Mouse (Mus musculus) midbrain, embryonic 16.5 days (tissue): ENCODE data around the gene 1700017B05Rik. TPM values are rescaled to one million over a fixed set of nuclear protein-coding genes. Genes with fewer than 3 reads are reported as not detected.
A peak's percentile ranks its signal among the peaks of the same experiment; 100 is the strongest.
"Not testable (repeated sequence)": the region's sequence is repeated elsewhere in the genome, so short reads cannot be mapped to it uniquely, and the experiment has no call there.

Experiments
- ATAC-seq: fragments of 200-750 bp; cut with Nextera tagmentation; 2 replicates; pipeline ENCODE4 v1.8.0; 2017; ENCODE audit warnings: moderate TSS enrichment
- H3K27ac ChIP-seq: fragments of 300-500 bp; sonication (generic); 2 replicates; pipeline ENCODE4 v1.5.1; 2014; ENCODE audit warnings: mild to moderate bottlenecking, low read length, mixed read lengths
- H3K27me3 ChIP-seq: fragments of 300-500 bp; sonication (generic); 2 replicates; pipeline ENCODE4 v1.6.1; 2014; ENCODE audit warnings: low read depth, low read length, mixed read lengths; ENCODE audit not compliant: control insufficient read depth, insufficient read depth
- H3K36me3 ChIP-seq: fragments of 300-500 bp; sonication (generic); 2 replicates; pipeline ENCODE4 v1.6.1; 2014; ENCODE audit warnings: mild to moderate bottlenecking, low read length, moderate library complexity, mixed read lengths; ENCODE audit not compliant: control insufficient read depth, insufficient read depth
- H3K4me1 ChIP-seq: fragments of 300-500 bp; sonication (generic); 2 replicates; pipeline ENCODE4 v1.6.1; 2014; ENCODE audit warnings: mild to moderate bottlenecking, low read length, mixed read lengths; ENCODE audit not compliant: control insufficient read depth, insufficient read depth
- H3K4me2 ChIP-seq: fragments of 300-500 bp; sonication (generic); 2 replicates; pipeline ENCODE4 v1.6.1; 2014; ENCODE audit warnings: mild to moderate bottlenecking, low read length, mixed read lengths
- H3K4me3 ChIP-seq: fragments of 300-500 bp; sonication (generic); 2 replicates; pipeline ENCODE4 v1.5.1; 2014; ENCODE audit warnings: low read depth, mild to moderate bottlenecking, low read length, moderate library complexity, mixed read lengths
- H3K9ac ChIP-seq: fragments of 300-500 bp; sonication (generic); 2 replicates; pipeline ENCODE4 v1.6.1; 2014; ENCODE audit warnings: low read depth, low read length, mixed read lengths
- H3K9me3 ChIP-seq: fragments of 300-500 bp; sonication (generic); replicated peaks from 2 replicates; pipeline ENCODE4 v1.6.1; 2014; ENCODE audit warnings: mild to moderate bottlenecking, low read length, mixed read lengths; ENCODE audit not compliant: control insufficient read depth, poor library complexity, severe bottlenecking
- WGBS: fragments of 180-500 bp; shearing (Covaris S2); extraction: QIAGEN DNeasy Blood & Tissue Kit; methylation state at CpG from one replicate; pipeline ENCODE4 v1.1.7; 2014; 5-methylcytosine and 5-hydroxymethylcytosine counted together
- polyA plus RNA-seq: library from polyadenylated mRNA; unstranded; fragments of >200 nt; fragmentation: Nextera tagmentation; extraction: Ambion mirVana; gene quantifications from 2 replicates; pipeline ENCODE4 v1.2.1, GENCODE M21; 2015

The 1700017B05Rik gene
- 3.0 and 4.2 TPM in 2 replicates for polyA plus RNA-seq

GRCm38 (mm10) chr9:57261913-57262794 is at the start of gene 1700017B05Rik:
1700017B05Rik (minus strand) TSS chr9:57262612.
- Histone ChIP-seq H3K9ac (peak within 1 kb of the TSS; percentile 77), H3K27ac (no peak within 1 kb of the TSS; the same call in 1 of the 2 replicates), H3K36me3 (no peaks in the 10 kb centered on the region), H3K4me2 (peak within 1 kb of the TSS; percentile 97), H3K9me3 (no peaks in the 10 kb centered on the region), H3K4me1 (peaks cover 10% of the 10 kb centered on the region; the same call in 1 of the 2 replicates), H3K27me3 (no peaks in the 10 kb centered on the region; the same call in 1 of the 2 replicates), H3K4me3 (peak within 1 kb of the TSS; percentile 60)
- under 1% methylated on average over 68 of the region's 87 CpGs for WGBS
- ATAC-seq, result peak; percentile 67

- 93% methylated on average over 2 of the region's 2 CpGs for WGBS
- H3K36me3 ChIP-seq, result no peaks in the 10 kb centered on the region
- no peaks in the 10 kb centered on the region for H3K9me3 ChIP-seq
- ATAC-seq, result no peak
- no peak overlapping the region for H3K4me3 ChIP-seq
- no peak overlapping the region for H3K9ac ChIP-seq
- no peaks in the 10 kb centered on the region for H3K27me3 ChIP-seq
- no peaks in the 10 kb centered on the region for H3K4me1 ChIP-seq
- no peak overlapping the region for H3K27ac ChIP-seq
- no peak overlapping the region for H3K4me2 ChIP-seq
These were observed 48.5 kb upstream of the 1700017B05Rik start for GRCm38 (mm10) chr9:57310895-57311294.

GRCm38 (mm10) chr9:57309353-57309752 is 46.9 kb upstream of the 1700017B05Rik start:
- WGBS, result 93% methylated on average over 4 of the region's 4 CpGs
- H3K4me3 ChIP-seq, result no peak overlapping the region
- no peaks in the 10 kb centered on the region for H3K27me3 ChIP-seq
- H3K4me1 ChIP-seq, result no peaks in the 10 kb centered on the region
- no peaks in the 10 kb centered on the region for H3K36me3 ChIP-seq
- no peak overlapping the region for H3K27ac ChIP-seq
- no peak overlapping the region for H3K9ac ChIP-seq
- no peak overlapping the region for H3K4me2 ChIP-seq
- ATAC-seq, result no peak
- no peaks in the 10 kb centered on the region for H3K9me3 ChIP-seq

GRCm38 (mm10) chr9:57307456-57307855 is 45.0 kb upstream of the 1700017B05Rik start:
- whole genome bisulfite sequencing, result 89% methylated on average over 4 of the region's 4 CpGs
- no peak overlapping the region for H3K9ac ChIP-seq
- no peaks in the 10 kb centered on the region for H3K9me3 ChIP-seq
- H3K4me1 ChIP-seq, result no peaks in the 10 kb centered on the region
- no peak for ATAC-seq
- no peak overlapping the region for H3K4me2 ChIP-seq
- no peak overlapping the region for H3K4me3 ChIP-seq
- no peak overlapping the region for H3K27ac ChIP-seq
- no peaks in the 10 kb centered on the region for H3K36me3 ChIP-seq
- H3K27me3 ChIP-seq, result no peaks in the 10 kb centered on the region

DNA sequence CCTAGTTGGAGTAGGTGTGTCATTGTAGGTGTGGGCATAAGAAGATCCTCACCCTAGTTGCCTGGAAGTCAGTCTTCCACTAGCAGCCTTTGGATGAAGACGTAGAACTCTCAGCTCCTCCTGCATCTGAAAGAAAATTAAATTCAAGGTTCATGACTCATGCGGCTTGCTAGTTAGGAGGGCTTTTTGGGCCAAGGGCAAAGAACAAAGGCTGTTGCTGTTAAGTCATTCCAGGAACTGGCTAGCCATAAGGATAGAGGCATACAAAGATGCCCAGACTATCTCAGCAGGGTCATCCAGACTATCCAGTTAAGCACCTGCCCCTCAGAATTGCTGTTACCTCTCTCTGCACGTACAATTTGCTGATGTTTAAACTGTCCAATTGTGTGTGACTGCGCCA is 42.3 kb upstream of the 1700017B05Rik start:
- H3K4me2 ChIP-seq, ATAC-seq, H3K9ac ChIP-seq, H3K27me3 ChIP-seq, H3K9me3 ChIP-seq, H3K27ac ChIP-seq, H3K36me3 ChIP-seq, H3K4me3 ChIP-seq, H3K4me1 ChIP-seq: not testable (repeated sequence)
- 92% methylated on average over 4 of the region's 4 CpGs for WGBS

DNA sequence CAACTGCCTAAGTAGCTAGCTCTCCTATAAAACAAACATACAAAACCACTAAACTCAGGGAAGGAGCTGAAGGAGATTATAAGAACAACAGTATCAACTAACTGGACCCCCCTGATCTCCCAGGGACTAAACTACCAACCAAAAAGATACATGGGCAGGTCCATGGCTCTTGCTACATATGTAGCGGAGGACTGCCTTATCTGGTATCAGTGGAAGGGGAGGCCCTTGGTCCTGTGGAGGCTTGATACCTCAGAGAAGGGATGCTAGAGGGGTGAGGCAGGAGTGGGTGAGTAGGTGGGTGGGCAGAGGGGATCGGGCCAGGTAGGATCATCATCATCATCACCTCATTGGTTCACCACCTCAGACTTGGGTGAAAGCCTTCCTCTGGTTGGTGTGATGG is 41.8 kb upstream of the 1700017B05Rik start:
- H3K4me2 ChIP-seq, result no peak overlapping the region
- H3K9ac ChIP-seq, result no peak overlapping the region
- no peaks in the 10 kb centered on the region for H3K27me3 ChIP-seq
- 97% methylated on average over 2 of the region's 2 CpGs for WGBS
- no peak overlapping the region for H3K4me3 ChIP-seq
- no peak for ATAC-seq
- H3K4me1 ChIP-seq, result no peaks in the 10 kb centered on the region
- no peak overlapping the region for H3K27ac ChIP-seq
- H3K9me3 ChIP-seq, result no peaks in the 10 kb centered on the region
- no peaks in the 10 kb centered on the region for H3K36me3 ChIP-seq

DNA sequence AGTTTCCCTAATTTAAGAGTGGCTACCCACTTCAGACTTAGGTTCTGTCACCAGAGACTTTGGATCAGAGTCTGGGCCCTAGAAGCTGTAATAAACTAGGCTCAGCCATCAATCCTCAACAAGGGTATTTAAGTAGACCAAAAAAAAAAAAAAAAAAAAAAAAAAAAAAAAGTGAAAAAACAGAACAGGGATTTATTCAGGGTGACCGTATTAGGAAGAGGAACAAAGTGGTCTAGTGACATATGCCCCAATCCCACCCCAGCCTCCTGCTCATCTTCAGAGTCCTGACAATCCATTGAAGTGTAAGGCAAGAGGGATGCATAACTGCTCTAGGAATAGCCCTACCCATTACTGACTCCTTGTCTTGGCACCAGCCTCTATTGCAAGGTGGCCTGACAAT is 40.9 kb upstream of the 1700017B05Rik start:
- no peak overlapping the region for H3K4me2 ChIP-seq
- 83% methylated on average over 1 of the region's 1 CpGs for WGBS

GRCm38 (mm10) chr9:57300825-57301224 is 38.4 kb upstream of the 1700017B05Rik start:
- 86% methylated on average over 2 of the region's 2 CpGs for WGBS
- Histone ChIP-seq H3K36me3 (no peaks in the 10 kb centered on the region), H3K27me3 (no peaks in the 10 kb centered on the region), H3K4me3 (no peak overlapping the region), H3K9me3 (no peaks in the 10 kb centered on the region), H3K9ac (no peak overlapping the region), H3K4me2 (no peak overlapping the region), H3K4me1 (no peaks in the 10 kb centered on the region), H3K27ac (no peak overlapping the region)
- no peak for ATAC-seq

More for the DNA sequence above, 40.9 kb upstream of the 1700017B05Rik start:
- no peaks in the 10 kb centered on the region for H3K9me3 ChIP-seq
- no peak overlapping the region for H3K9ac ChIP-seq
- H3K27ac ChIP-seq, result no peak overlapping the region
- H3K4me1 ChIP-seq, result no peaks in the 10 kb centered on the region
- no peaks in the 10 kb centered on the region for H3K27me3 ChIP-seq
- no peaks in the 10 kb centered on the region for H3K36me3 ChIP-seq
- H3K4me3 ChIP-seq, result no peak overlapping the region
- no peak for ATAC-seq

GRCm38 (mm10) chr9:57299790-57300477 is 37.5 kb upstream of the 1700017B05Rik start:
- Histone ChIP-seq H3K36me3 (no peaks in the 10 kb centered on the region), H3K4me2 (no peak overlapping the region), H3K9me3 (no peaks in the 10 kb centered on the region), H3K27me3 (no peaks in the 10 kb centered on the region), H3K9ac (no peak overlapping the region), H3K4me3 (no peak overlapping the region), H3K27ac (no peak overlapping the region), H3K4me1 (no peaks in the 10 kb centered on the region)
- 86% methylated on average over 6 of the region's 6 CpGs for WGBS
- ATAC-seq, result no peak
